Mouse (Mus musculus) embryonic facial prominence, embryonic 15.5 days (tissue): Measurements from ENCODE around the gene Cog7. TPM values are rescaled to one million over a fixed set of nuclear protein-coding genes. Genes with fewer than 3 reads are reported as not detected.

Experiments
- ATAC-seq: fragments of 200-750 bp; cut with Nextera tagmentation; 2 replicates; pipeline ENCODE4 v1.8.0; 2017; ENCODE audit warnings: low read depth, moderate TSS enrichment; ENCODE audit not compliant: insufficient number of reproducible peaks, low FRiP score, low TSS enrichment
- H3K27ac ChIP-seq: fragments of 300-500 bp; sonication (generic); replicated peaks from 2 replicates; pipeline ENCODE4 v1.5.1; 2015; ENCODE audit warnings: mild to moderate bottlenecking, inconsistent platforms
- H3K27me3 ChIP-seq: fragments of 300-500 bp; sonication (generic); 2 replicates; pipeline ENCODE4 v1.6.1; 2015; ENCODE audit warnings: inconsistent platforms
- H3K36me3 ChIP-seq: fragments of 300-500 bp; sonication (generic); 2 replicates; pipeline ENCODE4 v1.6.1; 2015; ENCODE audit warnings: mild to moderate bottlenecking, inconsistent platforms
- H3K4me1 ChIP-seq: fragments of 300-500 bp; sonication (generic); 2 replicates; pipeline ENCODE4 v1.6.1; 2015; ENCODE audit warnings: inconsistent platforms
- H3K4me2 ChIP-seq: fragments of 300-500 bp; sonication (generic); replicated peaks from 2 replicates; pipeline ENCODE4 v1.6.1; 2015; ENCODE audit warnings: mild to moderate bottlenecking, inconsistent platforms
- H3K4me3 ChIP-seq: fragments of 300-500 bp; sonication (generic); replicated peaks from 2 replicates; pipeline ENCODE4 v1.5.1; 2015; ENCODE audit warnings: mild to moderate bottlenecking, inconsistent platforms
- H3K9ac ChIP-seq: fragments of 300-500 bp; sonication (generic); 2 replicates; pipeline ENCODE4 v1.6.1; 2015; ENCODE audit warnings: inconsistent platforms
- H3K9me3 ChIP-seq: fragments of 300-500 bp; sonication (generic); replicated peaks from 2 replicates; pipeline ENCODE4 v1.6.1; 2016; ENCODE audit warnings: inconsistent platforms
- WGBS: fragments of 180-500 bp; shearing (Covaris S2); methylation state at CpG from one replicate; pipeline ENCODE4 v1.1.7; 2015; 5-methylcytosine and 5-hydroxymethylcytosine counted together
- polyA plus RNA-seq: library from polyadenylated mRNA; unstranded; fragments of >200 nt; fragmentation: Nextera tagmentation; extraction: Ambion mirVana; gene quantifications from 2 replicates; pipeline ENCODE4 v1.2.1, GENCODE M21; 2015

Gene Cog7
- polyA plus RNA-seq: 24.4 and 24.8 TPM in 2 replicates

- Histone ChIP-seq H3K27ac (no peak within 1 kb of the TSS), H3K27me3 (no peaks in the 10 kb centered on the region), H3K4me2 (peak within 1 kb of the TSS; percentile 59), H3K36me3 (peaks cover 7% of the 10 kb centered on the region), H3K9ac (peak within 1 kb of the TSS; percentile 56), H3K4me3 (peak within 1 kb of the TSS; percentile 76), H3K9me3 (no peaks in the 10 kb centered on the region), H3K4me1 (0 out of 2 replicates have a peak, but pooled peaks cover 4% of the 10 kb centered on the region)
- ATAC-seq: peak; percentile 85
- WGBS: under 1% methylated on average over 55 of the region's 55 CpGs
Measured at GRCm38 (mm10) chr7:121981307-121981871, at the start of gene Cog7. TSS of gene Cog7 (minus strand) at chr7:121981711.

GRCm38 (mm10) chr7:122022131-122022530 lies 40.6 kb upstream of the Cog7 start:
- ATAC-seq: no peak
- Histone ChIP-seq H3K9me3 (no peaks in the 10 kb centered on the region), H3K27me3 (no peaks in the 10 kb centered on the region), H3K9ac (no peak overlapping the region), H3K4me3 (no peak overlapping the region), H3K36me3 (no peaks in the 10 kb centered on the region), H3K27ac (no peak overlapping the region), H3K4me1 (peaks cover 18% of the 10 kb centered on the region), H3K4me2 (no peak overlapping the region)
- 93% methylated on average over 2 of the region's 2 CpGs for WGBS

- H3K4me3 ChIP-seq: peak within 1 kb of the TSS; percentile 58
- peak within 1 kb of the TSS; percentile 69 for H3K4me2 ChIP-seq
- no peaks in the 10 kb centered on the region for H3K27me3 ChIP-seq
- H3K4me1 ChIP-seq: peaks cover 23% of the 10 kb centered on the region
- no peaks in the 10 kb centered on the region for H3K36me3 ChIP-seq
- H3K27ac ChIP-seq: peak within 1 kb of the TSS; percentile 79
- WGBS: under 1% methylated on average over 50 of the region's 50 CpGs
- no peaks in the 10 kb centered on the region for H3K9me3 ChIP-seq
- H3K9ac ChIP-seq: peak within 1 kb of the TSS; percentile 35
- peak; percentile 88 for ATAC-seq
Measured at GRCm38 (mm10) chr7:122020667-122021354, 39.3 kb upstream of the Cog7 start, which contains the start of gene Gga2. TSS of gene Gga2 (minus strand) at chr7:122021222.

GRCm38 (mm10) chr7:122020273-122020666 lies 38.8 kb upstream of the Cog7 start:
- Histone ChIP-seq H3K27ac (peak overlapping the region; percentile 79), H3K9me3 (no peaks in the 10 kb centered on the region), H3K4me3 (peak overlapping the region; percentile 58), H3K9ac (peak overlapping the region; percentile 35), H3K4me2 (peak overlapping the region; percentile 69), H3K27me3 (no peaks in the 10 kb centered on the region), H3K4me1 (peaks cover 29% of the 10 kb centered on the region), H3K36me3 (no peaks in the 10 kb centered on the region)
- ATAC-seq: no peak
- 2% methylated on average over 6 of the region's 6 CpGs for WGBS

- 80% methylated on average over 7 of the region's 7 CpGs for WGBS
- H3K9ac ChIP-seq: no peak overlapping the region
- ATAC-seq: no peak
- no peaks in the 10 kb centered on the region for H3K27me3 ChIP-seq
- H3K36me3 ChIP-seq: no peaks in the 10 kb centered on the region
- no peaks in the 10 kb centered on the region for H3K9me3 ChIP-seq
- 0 out of 2 replicates have a peak overlapping the region, but pooled peaks have one; percentile 58 for H3K4me3 ChIP-seq
- H3K27ac ChIP-seq: no peak overlapping the region
- H3K4me1 ChIP-seq: peaks cover 32% of the 10 kb centered on the region
- H3K4me2 ChIP-seq: peak overlapping the region; percentile 69
Measured at GRCm38 (mm10) chr7:122018978-122019377, 37.5 kb upstream of the Cog7 start.

DNA sequence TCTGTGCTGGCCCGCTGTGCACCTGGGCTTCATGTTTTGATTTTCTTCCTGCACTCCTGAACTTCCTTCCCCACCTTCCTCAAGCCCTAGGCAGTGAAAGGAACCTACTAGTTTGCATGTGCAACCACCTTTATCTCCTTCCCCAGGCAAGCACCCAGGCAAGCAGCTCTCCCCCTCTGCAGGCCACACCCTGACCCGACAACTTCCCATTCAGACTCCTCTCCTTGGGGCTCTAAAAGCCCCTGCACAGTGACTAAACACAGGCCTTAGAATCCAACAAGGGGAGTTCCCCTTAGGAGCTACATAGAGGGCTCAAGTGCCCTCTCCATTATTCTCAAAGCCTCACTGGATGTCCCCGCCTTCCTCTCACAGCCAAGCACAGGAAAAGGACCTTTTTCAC lies 36.7 kb upstream of the Cog7 start:
- no peak for ATAC-seq
- Histone ChIP-seq H3K36me3 (no peaks in the 10 kb centered on the region), H3K4me2 (0 out of 2 replicates have a peak overlapping the region, but pooled peaks have one; percentile 69), H3K9ac (no peak overlapping the region), H3K27ac (no peak overlapping the region), H3K4me3 (no peak overlapping the region), H3K27me3 (no peaks in the 10 kb centered on the region), H3K4me1 (peaks cover 32% of the 10 kb centered on the region), H3K9me3 (no peaks in the 10 kb centered on the region)
- 70% methylated on average over 3 of the region's 3 CpGs for WGBS

- Histone ChIP-seq H3K9me3 (no peaks in the 10 kb centered on the region), H3K9ac (no peak overlapping the region), H3K36me3 (peaks cover 15% of the 10 kb centered on the region; the same call in 1 of the 2 replicates), H3K4me2 (no peak overlapping the region; the same call in 1 of the 2 replicates), H3K4me1 (peaks cover 32% of the 10 kb centered on the region), H3K27ac (no peak overlapping the region), H3K4me3 (no peak overlapping the region), H3K27me3 (no peaks in the 10 kb centered on the region)
- 53% methylated on average over 10 of the region's 10 CpGs for WGBS
- no peak for ATAC-seq
Measured at GRCm38 (mm10) chr7:122015734-122016133, 34.2 kb upstream of the Cog7 start.

- Histone ChIP-seq H3K4me2 (no peak overlapping the region; the same call in 1 of the 2 replicates), H3K27me3 (no peaks in the 10 kb centered on the region), H3K4me1 (peaks cover 32% of the 10 kb centered on the region), H3K36me3 (peaks cover 21% of the 10 kb centered on the region), H3K9me3 (no peaks in the 10 kb centered on the region), H3K9ac (no peak overlapping the region), H3K4me3 (no peak overlapping the region), H3K27ac (no peak overlapping the region)
- whole genome bisulfite sequencing: 47% methylated on average over 8 of the region's 8 CpGs
- 0 out of 2 replicates have a peak, but pooled peaks have one; percentile 27 for ATAC-seq
Measured at GRCm38 (mm10) chr7:122015105-122015504, 33.6 kb upstream of the Cog7 start.

GRCm38 (mm10) chr7:122012949-122013348 lies 31.4 kb upstream of the Cog7 start:
- H3K4me2 ChIP-seq: no peak overlapping the region
- H3K27me3 ChIP-seq: no peaks in the 10 kb centered on the region
- no peak overlapping the region for H3K27ac ChIP-seq
- H3K4me3 ChIP-seq: no peak overlapping the region
- no peak for ATAC-seq
- no peaks in the 10 kb centered on the region for H3K9me3 ChIP-seq
- peaks cover 13% of the 10 kb centered on the region for H3K4me1 ChIP-seq
- WGBS: 88% methylated on average over 10 of the region's 10 CpGs
- H3K9ac ChIP-seq: no peak overlapping the region
- peaks cover 35% of the 10 kb centered on the region for H3K36me3 ChIP-seq

GRCm38 (mm10) chr7:122012370-122012769 lies 30.9 kb upstream of the Cog7 start:
- Histone ChIP-seq H3K9ac (no peak overlapping the region), H3K27ac (no peak overlapping the region), H3K9me3 (no peaks in the 10 kb centered on the region), H3K4me1 (peaks cover 13% of the 10 kb centered on the region), H3K4me3 (no peak overlapping the region), H3K4me2 (no peak overlapping the region), H3K36me3 (peaks cover 41% of the 10 kb centered on the region), H3K27me3 (no peaks in the 10 kb centered on the region)
- WGBS: 93% methylated on average over 4 of the region's 4 CpGs
- ATAC-seq: no peak

- Histone ChIP-seq H3K27ac (no peak overlapping the region), H3K36me3 (peaks cover 74% of the 10 kb centered on the region), H3K27me3 (no peaks in the 10 kb centered on the region), H3K4me2 (no peak overlapping the region), H3K9ac (no peak overlapping the region), H3K9me3 (no peaks in the 10 kb centered on the region), H3K4me1 (no peaks in the 10 kb centered on the region), H3K4me3 (no peak overlapping the region)
- no peak for ATAC-seq
- WGBS: 63% methylated on average over 8 of the region's 8 CpGs
Measured at GRCm38 (mm10) chr7:122000396-122000795, 18.9 kb upstream of the Cog7 start.
